Mouse (Mus musculus) kidney, adult 18-20 months (tissue): ENCODE data around the gene Sstr4.

Experiments
- DNase-seq: peaks from one replicate; pipeline ENCODE4 v3.0.0; 2021

Sstr4 gene

DNA sequence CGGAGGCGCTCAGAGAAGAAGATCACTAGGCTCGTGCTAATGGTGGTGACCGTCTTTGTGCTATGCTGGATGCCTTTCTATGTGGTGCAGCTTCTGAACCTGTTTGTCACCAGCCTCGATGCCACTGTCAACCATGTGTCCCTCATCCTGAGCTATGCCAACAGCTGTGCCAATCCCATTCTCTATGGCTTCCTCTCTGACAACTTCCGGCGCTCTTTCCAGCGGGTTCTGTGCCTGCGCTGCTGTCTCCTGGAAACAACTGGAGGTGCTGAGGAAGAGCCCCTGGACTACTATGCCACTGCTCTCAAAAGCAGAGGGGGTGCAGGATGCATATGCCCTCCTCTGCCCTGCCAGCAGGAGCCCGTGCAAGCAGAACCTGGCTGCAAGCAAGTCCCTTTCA, 1.1 kb downstream of the Sstr4 start:
- no peak for DNase-seq

GRCm38 (mm10) chr2:148397015-148397783, 2.1 kb downstream of the Sstr4 start:
- DNase-seq = no peak

DNA sequence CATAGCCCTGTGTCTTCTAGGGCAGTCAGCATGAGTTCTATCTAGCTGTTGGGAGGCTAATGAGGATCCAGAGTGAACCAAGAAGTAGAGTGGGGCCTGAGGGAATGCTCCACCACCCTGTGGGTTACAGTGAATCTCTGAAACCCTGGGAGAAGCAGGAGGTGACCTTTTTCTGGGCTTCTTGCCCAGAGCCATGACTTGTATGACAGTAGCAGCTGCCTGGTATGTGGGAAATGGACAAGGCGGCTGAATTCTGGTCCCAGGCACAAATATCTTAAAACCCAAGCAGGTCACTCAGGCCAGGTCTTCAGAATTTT, 2.6 kb downstream of the Sstr4 start:
- DNase-seq = peak; percentile 36

DNA sequence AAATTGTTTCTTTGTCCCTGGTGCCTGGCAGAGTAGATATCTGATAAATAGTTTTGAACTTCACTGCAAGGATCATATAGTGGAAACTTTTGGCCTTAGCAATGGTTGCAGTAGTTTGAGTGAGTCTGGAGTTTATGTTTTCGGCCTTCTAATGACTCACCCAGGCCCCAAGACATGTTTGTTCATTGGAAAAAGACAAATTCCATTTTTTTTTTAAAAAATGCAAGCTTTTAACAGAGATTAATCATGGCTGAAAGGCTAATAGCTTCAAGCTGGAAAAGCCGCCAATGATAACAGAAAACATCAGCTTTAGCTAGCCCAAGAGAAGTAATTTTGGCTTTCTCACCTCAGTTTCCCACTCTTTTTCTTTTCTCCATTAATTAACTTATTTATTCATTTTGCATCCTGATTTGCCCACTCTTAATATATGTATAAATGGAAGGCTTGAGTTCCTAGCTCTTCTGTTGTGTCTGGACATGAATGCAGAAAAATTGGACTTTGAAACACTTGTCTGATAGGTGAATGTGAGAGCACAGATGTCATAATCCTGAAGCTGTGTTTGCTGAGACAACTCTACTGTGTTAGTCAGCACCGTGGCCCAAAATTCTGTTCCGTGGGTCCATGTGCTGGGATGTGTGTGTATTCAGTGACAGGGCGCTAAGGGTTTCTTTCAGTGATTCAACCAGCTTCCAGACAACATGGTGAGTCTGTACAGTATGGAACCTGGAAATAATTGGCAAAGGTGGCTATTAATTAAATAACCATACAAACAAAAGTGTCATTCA, 3.9 kb downstream of the Sstr4 start:
- no peak for DNase-seq

GRCm38 (mm10) chr2:148402227-148402626, 7.1 kb downstream of the Sstr4 start:
- no peak for DNase-seq

- DNase-seq = no peak
Measured at GRCm38 (mm10) chr2:148404906-148405305, 9.8 kb downstream of the Sstr4 start.

DNA sequence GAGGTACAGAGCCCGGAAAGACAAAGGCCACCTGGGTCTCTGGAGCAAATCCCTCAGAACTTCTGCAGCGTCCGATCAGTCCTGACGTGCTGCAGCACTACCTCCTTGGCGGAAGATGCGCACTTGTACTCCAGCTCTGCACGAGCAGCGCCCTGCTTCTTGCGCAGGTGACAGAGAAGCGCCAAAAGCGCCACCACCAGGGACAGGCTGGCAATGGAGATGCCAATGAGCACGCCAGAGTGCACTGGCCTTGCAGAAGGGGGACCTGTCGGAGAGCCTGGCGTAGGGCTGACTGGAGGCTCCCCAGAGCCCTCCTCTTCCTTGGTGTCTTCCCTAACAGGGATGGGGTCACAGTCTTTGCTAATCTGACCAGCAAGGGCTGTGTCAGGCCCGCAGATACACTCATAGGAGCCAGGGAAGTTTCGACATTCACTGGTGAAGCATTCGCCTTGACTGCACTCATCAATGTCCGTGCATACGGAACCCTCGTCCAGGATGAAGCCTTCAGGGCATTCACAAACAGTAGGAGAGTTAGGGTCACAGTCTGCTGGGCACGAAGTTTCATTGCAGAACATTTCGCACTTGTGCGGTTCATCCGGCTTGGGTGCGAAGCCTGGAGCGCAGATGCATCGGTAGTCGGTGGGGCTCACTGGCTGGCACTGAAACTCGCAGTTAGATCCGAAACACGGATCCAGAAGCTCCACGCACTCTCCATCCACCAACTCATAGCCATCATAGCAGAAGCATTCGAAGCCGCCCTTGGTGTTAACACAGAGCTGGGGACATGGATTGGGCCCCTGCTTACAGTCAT, 11.2 kb downstream of the Sstr4 start:
- DNase-seq = peak; percentile 50

DNA sequence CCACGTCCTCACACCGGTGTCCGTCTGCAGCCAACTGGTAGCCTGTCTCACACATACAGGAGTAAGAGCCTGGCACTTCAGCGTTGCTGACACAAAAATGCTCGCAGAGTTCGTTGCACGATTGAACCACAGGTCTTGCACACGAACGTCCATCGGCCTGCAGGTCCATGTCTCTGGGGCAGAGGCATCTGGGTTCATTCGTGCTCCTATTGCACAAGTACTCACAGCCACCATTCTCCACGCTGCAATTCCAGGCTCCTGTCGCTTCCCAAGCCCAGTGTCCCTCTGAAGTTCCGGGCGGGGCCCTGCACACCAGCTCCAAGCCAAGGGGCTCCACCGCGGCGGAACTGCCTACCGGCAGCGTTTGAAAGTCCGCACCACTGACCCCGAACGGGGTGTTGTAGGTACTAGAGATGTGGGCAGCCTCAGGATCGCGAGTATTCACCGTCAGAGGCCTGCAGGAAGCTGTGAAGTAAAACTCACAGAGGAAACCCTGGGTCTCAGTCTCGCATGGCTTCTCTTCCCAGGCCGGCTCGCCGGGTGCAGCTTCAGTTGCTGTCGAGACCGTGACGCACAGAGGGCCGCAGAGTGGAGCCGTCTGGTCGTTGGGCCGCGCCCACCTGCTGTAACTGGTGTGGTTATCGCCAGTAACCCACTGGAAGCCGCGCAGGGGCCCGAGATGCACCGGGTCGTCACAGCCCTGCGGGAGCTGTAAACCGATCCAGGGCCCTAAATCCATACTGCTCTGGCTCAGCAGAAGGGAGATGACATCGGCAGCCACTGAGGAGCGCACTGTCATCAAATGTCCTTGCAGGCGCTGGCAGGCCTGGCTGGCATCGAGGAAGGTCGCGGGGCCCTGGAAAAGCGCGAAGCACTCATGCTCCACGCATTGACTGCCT, 12.1 kb downstream of the Sstr4 start:
- DNase-seq = peak; percentile 53

DNA sequence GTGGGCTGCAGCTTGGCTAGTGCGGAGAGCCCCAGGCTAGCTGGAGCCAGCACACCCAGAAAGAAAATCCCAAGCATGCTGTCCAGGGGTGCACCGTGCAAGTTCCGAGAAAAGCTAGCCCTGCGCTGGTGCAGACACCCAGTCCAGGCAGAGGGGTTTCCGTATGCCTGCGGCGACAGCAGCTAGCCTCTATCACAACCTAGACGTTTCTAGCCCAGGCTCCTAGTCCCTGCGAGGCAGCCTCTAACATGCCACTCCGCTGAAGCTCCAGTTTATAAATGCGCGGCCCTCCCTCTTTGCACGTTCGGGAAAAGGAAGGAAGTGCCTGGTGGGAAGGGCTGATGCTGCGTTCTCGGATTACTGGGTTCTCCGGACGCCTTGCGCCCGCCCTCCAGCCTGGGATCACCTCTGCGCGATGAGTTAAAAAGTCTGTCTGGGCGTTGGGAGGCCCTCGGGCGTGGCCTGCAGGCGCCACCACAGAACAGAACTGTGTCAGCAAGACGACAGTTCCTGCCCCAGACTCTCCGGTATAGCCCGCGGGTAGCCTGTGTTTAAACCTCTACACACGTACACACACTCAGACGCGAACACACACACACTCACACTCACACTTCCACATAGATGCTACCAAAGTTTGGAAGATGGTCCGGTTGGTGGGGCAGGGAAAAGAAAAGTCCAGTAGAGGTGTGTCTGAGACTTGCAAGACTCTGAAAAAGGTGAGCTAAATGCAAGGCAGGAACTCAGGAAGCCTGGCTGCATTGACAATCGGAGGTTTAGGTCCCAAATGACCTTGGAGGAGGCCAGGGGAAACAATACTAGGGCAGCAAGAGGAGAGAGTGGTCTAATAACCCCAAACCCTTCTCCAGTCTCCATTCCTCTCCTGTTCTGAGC, 13.0 kb downstream of the Sstr4 start, which contains the start of gene Thbd:
Gene Thbd, minus strand, starts transcription at position 319 of the 891 bp plus-strand sequence.
- DNase-seq = peak; percentile 72

DNA sequence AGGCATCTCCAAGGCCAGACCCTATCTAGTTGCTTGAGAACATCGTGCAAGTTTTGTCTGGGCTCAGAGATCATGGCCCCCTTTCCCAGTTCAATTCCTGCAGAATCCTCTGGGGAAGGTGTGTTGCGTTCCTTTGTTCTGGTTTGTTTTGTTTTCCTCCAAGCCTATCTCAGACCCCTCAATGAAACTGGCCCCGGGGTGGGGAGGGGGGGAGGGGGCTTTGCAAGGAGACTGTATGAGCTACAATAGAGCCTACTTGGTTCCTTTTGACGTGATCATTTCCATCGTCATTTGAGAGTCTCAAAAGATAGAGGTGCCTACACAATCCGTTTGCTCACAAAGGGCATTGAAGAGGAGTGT, 13.6 kb downstream of the Sstr4 start:
- DNase-seq = no peak

DNA sequence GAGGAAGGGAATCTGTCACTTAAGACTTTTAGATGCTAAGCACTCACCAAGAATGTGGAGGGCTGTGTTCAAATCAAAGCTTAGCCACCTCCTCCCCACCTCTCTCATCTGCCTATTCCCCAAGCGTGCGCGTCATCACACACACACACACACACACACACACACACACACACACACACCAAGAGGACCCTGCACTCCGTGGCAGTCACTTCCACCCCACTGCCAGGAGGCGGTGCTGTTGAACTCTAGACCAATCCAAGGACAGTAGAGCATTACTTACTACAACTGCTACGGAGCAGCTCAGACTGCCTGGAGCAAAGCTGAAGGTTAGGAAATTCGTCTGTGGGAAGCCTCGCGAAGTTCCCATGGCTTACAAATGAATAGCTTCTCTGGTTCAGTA, 14.0 kb downstream of the Sstr4 start:
- DNase-seq = peak; percentile 86

DNA sequence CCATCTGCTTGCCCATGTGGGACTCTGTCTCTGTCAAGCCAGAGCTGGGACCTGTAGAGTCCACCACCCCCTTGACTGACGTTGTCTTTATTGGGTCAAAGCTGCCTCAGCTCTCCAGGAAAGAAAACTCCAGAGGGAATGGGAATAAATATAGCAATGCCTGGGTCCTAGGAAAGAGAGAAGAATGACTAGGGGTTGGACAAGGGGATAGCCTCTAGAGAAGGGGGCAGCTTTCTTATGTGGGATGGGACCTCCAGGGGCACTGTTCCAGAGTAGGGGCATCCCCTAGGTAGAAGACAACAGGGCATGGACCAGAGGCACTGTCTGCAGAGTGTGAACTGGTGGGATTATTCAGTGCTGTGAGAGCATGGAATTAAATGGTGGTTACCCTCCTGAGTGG, 14.7 kb downstream of the Sstr4 start:
- DNase-seq = no peak

DNA sequence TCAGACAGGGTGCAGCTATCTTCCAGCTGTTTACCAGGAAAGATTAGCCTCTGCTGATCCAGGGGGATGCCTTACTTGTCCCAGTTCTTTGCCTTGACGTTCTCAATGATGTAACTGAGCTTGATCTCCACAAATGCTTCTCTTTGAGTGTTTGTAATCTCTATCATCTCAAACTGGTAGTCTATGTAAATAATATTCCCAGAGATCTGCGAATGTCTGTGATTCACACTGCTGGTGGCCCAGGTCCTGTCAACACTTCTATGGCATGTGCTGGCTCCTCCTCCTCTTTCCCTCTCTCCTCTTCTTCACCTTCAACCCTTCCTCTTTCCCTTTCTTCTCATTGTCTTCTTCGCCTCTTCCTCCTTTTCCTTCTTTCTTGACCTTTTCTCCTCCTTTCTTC, 24.0 kb downstream of the Sstr4 start:
- no peak for DNase-seq

- DNase-seq = no peak
Measured at GRCm38 (mm10) chr2:148419776-148420175, 24.6 kb downstream of the Sstr4 start.

GRCm38 (mm10) chr2:148421112-148421511, 26.0 kb downstream of the Sstr4 start:
- no peak for DNase-seq

DNA sequence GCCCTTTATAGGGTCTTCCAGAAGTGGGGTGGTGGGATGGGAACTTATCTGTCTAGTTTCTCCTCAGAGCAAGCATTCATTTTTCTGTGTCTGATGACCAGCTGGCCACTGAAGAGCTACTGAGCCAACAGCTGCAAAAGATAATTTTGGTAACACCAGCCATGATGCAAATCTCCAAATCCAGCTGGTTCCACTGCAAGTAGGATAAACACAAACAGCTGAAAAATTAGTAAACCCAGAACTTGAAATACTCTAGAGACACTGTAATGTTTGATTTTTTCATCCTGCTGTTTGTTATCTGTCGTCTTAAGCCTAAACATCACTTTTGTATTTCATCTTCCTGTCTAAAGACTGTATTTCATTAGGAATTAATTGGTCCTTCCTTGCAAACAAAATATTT, 26.6 kb downstream of the Sstr4 start:
- DNase-seq = no peak

GRCm38 (mm10) chr2:148425709-148426382, 30.7 kb downstream of the Sstr4 start:
- no peak for DNase-seq

- no peak for DNase-seq
Measured at GRCm38 (mm10) chr2:148427553-148427952, 32.4 kb downstream of the Sstr4 start.

DNA sequence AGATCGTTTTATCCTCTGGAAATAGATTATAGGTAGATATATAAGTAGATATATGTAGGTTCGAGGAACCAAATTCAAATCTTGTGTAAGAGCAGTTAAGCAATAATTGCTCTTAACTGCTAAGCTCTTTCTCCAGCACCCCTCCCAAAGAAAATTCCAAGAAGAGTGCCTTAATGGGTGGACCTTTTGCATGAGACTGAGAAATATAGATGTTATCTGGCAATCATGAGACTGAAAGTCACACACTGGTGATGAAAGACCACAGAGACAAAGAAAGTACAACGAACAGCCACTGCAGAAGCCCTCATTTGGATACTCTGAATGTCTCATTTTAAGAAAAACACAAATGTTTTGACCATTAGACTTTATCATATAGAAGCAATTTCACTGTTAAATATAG, 33.4 kb downstream of the Sstr4 start:
- no peak for DNase-seq

GRCm38 (mm10) chr2:148429001-148429505, 33.9 kb downstream of the Sstr4 start:
- no peak for DNase-seq

DNA sequence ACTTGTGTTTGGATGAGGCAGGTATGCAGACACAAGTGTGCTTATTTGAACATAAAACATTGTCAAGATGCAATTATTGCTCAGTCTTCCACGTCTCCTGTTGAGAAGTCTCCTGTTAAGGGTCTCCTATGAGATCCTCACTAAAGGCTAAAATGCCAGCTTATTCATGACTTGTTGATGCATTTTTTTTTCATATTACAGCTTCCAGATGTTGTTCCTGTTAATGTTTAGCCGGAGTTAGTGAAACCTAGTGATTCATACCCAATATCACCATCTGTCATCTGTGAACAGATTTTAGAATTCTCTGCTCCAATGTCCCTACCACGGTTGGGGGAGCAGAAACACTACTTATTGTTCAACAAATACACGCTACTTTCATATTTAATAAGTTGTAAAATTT, 35.8 kb downstream of the Sstr4 start:
- DNase-seq = no peak
